Mouse (Mus musculus): ENCODE measurements around the gene Hpd. TPM values are rescaled to one million over a fixed set of nuclear protein-coding genes. Genes with fewer than 3 reads are reported as not detected.
A peak's percentile ranks its signal among the peaks of the same experiment; 100 is the strongest.

The Hpd gene
- total and polyA plus RNA-seq, 2 experiments from 2014 or later: not detected

DNA sequence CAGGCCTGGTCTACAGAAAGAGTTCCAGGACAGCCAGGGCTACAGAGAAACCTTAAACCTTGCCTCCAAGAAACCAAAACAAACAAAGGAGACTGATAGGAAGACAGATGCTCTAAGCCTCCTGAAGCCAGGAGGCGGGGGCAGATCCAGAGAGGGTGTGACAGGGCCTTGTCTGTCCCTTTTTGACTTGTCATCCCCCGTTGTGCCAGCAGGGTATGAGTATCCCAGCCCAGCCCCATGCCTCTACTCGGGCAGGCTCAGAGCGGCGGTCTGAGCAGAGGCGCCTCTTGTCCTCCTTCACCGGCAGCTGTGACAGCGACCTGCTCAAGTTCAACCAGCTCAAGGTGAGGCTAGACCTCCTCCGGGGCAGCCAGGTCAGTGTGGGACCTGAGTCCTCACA lies 19.6 kb downstream of the Hpd start:
- H3K4me3 ChIP-seq (ENCODE audit: low read depth, low read length): no peak overlapping the region
- ATAC-seq (ENCODE audit: low FRiP score) (0 out of 2 replicates have a peak, but pooled peaks have one; percentile 16), DNase-seq (ENCODE audit: low spot score) (no peak)
- no peaks in the 10 kb centered on the region for H3K4me1 ChIP-seq (ENCODE audit: insufficient read depth, low read length)
- no peak; the same call in 1 of the 2 replicates for TF ChIP-seq CTCF (IDR thresholded peaks at IDR 0.05)
- H3K4me2 ChIP-seq (ENCODE audit: low read depth, low read length, poor library complexity, severe bottlenecking): no peak overlapping the region
- 85% methylated on average over 9 of the region's 9 CpGs for WGBS
- no peaks in the 10 kb centered on the region for H3K9me3 ChIP-seq (ENCODE audit: low read length)
- no peaks in the 10 kb centered on the region for H3K27me3 ChIP-seq (ENCODE audit: insufficient read depth, low read length)
- H3K36me3 ChIP-seq (ENCODE audit: insufficient read depth, low read length): peaks cover 73% of the 10 kb centered on the region
- no peak overlapping the region for H3K27ac ChIP-seq (ENCODE audit: low read depth, low read length)
- H3K9ac ChIP-seq (replicated peaks; ENCODE audit: low read length, poor library complexity, severe bottlenecking): no peak overlapping the region

DNA sequence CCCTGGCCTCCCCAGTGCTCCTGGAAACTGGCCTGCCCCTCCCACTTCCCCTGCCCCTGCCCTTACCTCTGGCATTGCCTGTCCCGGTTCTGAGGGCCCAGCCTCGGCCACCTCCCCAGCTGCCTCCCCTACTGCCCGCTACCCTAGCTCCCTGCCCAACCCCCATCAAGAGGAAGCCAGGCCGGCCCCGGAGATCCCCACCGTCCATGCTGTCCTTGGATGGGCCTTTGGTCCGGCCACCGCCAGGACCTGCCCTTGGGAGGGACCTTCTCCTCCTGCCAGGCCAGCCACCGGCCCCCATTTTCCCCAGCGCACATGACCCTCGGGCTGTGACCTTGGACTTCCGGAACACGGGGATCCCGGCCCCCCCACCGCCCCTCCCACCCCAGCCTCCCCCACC lies 22.2 kb downstream of the Hpd start:
- Histone ChIP-seq H3K4me1 (ENCODE audit: insufficient read depth, low read length) (no peaks in the 10 kb centered on the region), H3K4me2 (ENCODE audit: low read depth, low read length, poor library complexity, severe bottlenecking) (no peak overlapping the region), H3K9ac (replicated peaks; ENCODE audit: low read length, poor library complexity, severe bottlenecking) (no peak overlapping the region), H3K9me3 (ENCODE audit: low read length) (no peaks in the 10 kb centered on the region), H3K4me3 (ENCODE audit: low read depth, low read length) (no peak overlapping the region), H3K27me3 (ENCODE audit: insufficient read depth, low read length) (no peaks in the 10 kb centered on the region), H3K36me3 (ENCODE audit: insufficient read depth, low read length) (peaks cover 75% of the 10 kb centered on the region), H3K27ac (ENCODE audit: low read depth, low read length) (no peak overlapping the region)
- ATAC-seq (ENCODE audit: low FRiP score): peak; percentile 52; the same call in 1 of the 2 replicates
- no peak for TF ChIP-seq CTCF (IDR thresholded peaks at IDR 0.05)
- no peak for DNase-seq (ENCODE audit: low spot score)
- WGBS: 94% methylated on average over 15 of the region's 15 CpGs

DNA sequence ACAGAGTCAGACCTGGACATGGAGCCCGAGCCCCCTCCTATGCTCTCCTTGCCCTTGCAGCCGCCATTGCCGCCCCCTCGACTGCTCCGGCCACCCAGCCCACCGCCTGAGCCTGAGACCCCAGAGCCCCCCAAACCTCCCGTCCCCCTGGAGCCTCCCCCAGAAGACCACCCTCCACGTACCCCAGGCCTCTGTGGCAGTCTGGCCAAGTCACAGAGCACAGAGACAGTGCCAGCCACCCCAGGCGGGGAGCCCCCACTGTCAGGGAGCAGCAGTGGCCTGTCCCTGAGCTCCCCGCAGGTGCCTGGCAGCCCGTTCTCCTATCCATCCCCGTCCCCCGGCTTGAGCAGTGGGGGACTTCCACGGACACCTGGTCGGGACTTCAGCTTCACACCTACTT lies 22.7 kb downstream of the Hpd start:
- DNase-seq (ENCODE audit: low spot score): no peak
- no peak for ATAC-seq (ENCODE audit: low FRiP score)
- TF ChIP-seq CTCF (IDR thresholded peaks at IDR 0.05): no peak
- peaks cover 76% of the 10 kb centered on the region for H3K36me3 ChIP-seq (ENCODE audit: insufficient read depth, low read length)
- WGBS: 92% methylated on average over 15 of the region's 15 CpGs
- H3K27ac ChIP-seq (ENCODE audit: low read depth, low read length): no peak overlapping the region
- H3K9ac ChIP-seq (replicated peaks; ENCODE audit: low read length, poor library complexity, severe bottlenecking): no peak overlapping the region
- no peak overlapping the region for H3K4me2 ChIP-seq (ENCODE audit: low read depth, low read length, poor library complexity, severe bottlenecking)
- H3K27me3 ChIP-seq (ENCODE audit: insufficient read depth, low read length): no peaks in the 10 kb centered on the region
- no peaks in the 10 kb centered on the region for H3K9me3 ChIP-seq (ENCODE audit: low read length)
- H3K4me3 ChIP-seq (ENCODE audit: low read depth, low read length): no peak overlapping the region
- no peaks in the 10 kb centered on the region for H3K4me1 ChIP-seq (ENCODE audit: insufficient read depth, low read length)

DNA sequence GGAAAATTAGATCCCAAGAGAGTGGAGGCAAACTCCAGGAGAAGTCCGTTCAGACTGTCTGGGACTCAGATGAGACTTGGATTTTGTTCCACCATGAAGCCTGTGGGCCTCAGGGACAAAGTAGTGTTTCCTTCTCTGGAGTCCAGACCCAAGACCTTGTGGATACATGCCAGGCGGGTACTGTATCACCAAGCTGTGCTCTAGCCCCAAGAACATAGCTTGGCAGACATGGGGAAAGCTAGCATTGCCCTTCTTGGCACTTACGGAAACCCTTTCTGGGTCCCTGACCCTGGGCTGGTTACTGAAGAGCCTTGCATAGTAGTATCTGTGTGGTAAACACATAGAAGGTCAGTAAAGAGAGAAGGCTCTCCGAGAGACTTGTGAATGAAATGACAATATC lies 23.1 kb downstream of the Hpd start:
- Histone ChIP-seq H3K4me2 (ENCODE audit: low read depth, low read length, poor library complexity, severe bottlenecking) (no peak overlapping the region), H3K9me3 (ENCODE audit: low read length) (no peaks in the 10 kb centered on the region), H3K9ac (replicated peaks; ENCODE audit: low read length, poor library complexity, severe bottlenecking) (no peak overlapping the region), H3K36me3 (ENCODE audit: insufficient read depth, low read length) (peaks cover 78% of the 10 kb centered on the region), H3K27me3 (ENCODE audit: insufficient read depth, low read length) (no peaks in the 10 kb centered on the region), H3K4me3 (ENCODE audit: low read depth, low read length) (no peak overlapping the region), H3K27ac (ENCODE audit: low read depth, low read length) (no peak overlapping the region), H3K4me1 (ENCODE audit: insufficient read depth, low read length) (no peaks in the 10 kb centered on the region)
- 97% methylated on average over 4 of the region's 4 CpGs for WGBS
- TF ChIP-seq CTCF (IDR thresholded peaks at IDR 0.05): no peak
- ATAC-seq (ENCODE audit: low FRiP score) (no peak), DNase-seq (ENCODE audit: low spot score) (no peak)

DNA sequence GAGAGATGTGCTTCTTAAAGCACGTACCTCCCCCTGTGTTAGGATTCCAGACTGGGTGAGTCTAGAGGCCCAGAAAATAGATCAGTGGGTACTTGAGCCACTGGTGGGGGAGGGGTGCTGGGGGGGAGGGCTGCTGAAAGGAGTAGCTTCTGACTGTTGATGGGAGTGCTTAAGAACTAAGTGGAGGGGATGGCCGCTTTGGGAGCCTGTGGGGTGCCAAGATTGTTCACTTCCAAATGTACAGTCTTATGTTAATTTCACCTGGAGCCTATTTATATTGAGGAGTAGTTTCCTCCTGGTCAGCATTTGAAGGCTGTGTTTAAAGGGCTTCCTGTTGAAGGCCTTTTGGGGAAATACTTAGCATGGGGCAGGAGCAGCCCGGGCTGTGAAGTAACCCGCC lies 24.6 kb downstream of the Hpd start:
- Histone ChIP-seq H3K4me3 (ENCODE audit: low read depth, low read length) (no peak overlapping the region), H3K4me2 (ENCODE audit: low read depth, low read length, poor library complexity, severe bottlenecking) (no peak overlapping the region), H3K36me3 (ENCODE audit: insufficient read depth, low read length) (peaks cover 68% of the 10 kb centered on the region), H3K9me3 (ENCODE audit: low read length) (no peaks in the 10 kb centered on the region), H3K27ac (ENCODE audit: low read depth, low read length) (no peak overlapping the region), H3K9ac (replicated peaks; ENCODE audit: low read length, poor library complexity, severe bottlenecking) (no peak overlapping the region), H3K27me3 (ENCODE audit: insufficient read depth, low read length) (no peaks in the 10 kb centered on the region), H3K4me1 (ENCODE audit: insufficient read depth, low read length) (no peaks in the 10 kb centered on the region)
- no peak for DNase-seq (ENCODE audit: low spot score)
- no peak for TF ChIP-seq CTCF (IDR thresholded peaks at IDR 0.05)
- ATAC-seq (ENCODE audit: low FRiP score): no peak
- WGBS: 88% methylated on average over 4 of the region's 4 CpGs

DNA sequence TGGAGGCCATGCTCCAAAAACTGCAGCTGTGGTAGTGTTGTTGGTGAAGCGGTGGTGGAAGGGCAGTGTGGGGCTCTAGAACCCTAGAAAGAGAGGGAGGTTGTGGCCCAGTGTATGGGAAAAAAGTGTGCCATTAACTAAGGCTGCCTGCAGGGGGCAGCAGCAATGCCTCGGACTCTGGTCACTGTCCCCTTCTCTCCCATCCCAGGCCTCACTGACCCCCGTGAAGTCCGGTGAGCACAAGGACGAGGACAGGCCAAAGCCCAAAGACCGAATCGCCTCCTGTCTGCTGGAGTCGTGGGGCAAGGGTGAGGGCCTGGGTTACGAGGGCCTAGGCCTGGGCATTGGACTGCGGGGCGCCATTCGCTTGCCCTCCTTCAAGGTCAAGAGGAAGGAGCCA lies 25.8 kb downstream of the Hpd start:
- Histone ChIP-seq H3K36me3 (ENCODE audit: insufficient read depth, low read length) (peaks cover 73% of the 10 kb centered on the region), H3K27me3 (ENCODE audit: insufficient read depth, low read length) (no peaks in the 10 kb centered on the region), H3K4me2 (ENCODE audit: low read depth, low read length, poor library complexity, severe bottlenecking) (no peak overlapping the region), H3K4me1 (ENCODE audit: insufficient read depth, low read length) (no peaks in the 10 kb centered on the region), H3K4me3 (ENCODE audit: low read depth, low read length) (no peak overlapping the region), H3K9me3 (ENCODE audit: low read length) (no peaks in the 10 kb centered on the region), H3K27ac (ENCODE audit: low read depth, low read length) (no peak overlapping the region), H3K9ac (replicated peaks; ENCODE audit: low read length, poor library complexity, severe bottlenecking) (no peak overlapping the region)
- 88% methylated on average over 12 of the region's 12 CpGs for WGBS
- ATAC-seq (ENCODE audit: low FRiP score) (no peak), DNase-seq (ENCODE audit: low spot score) (no peak)
- peak; percentile 58 for TF ChIP-seq CTCF (IDR thresholded peaks at IDR 0.05)
